13 mouse cellular contexts compared by ENCODE assay signal in the genomic region with DNA sequence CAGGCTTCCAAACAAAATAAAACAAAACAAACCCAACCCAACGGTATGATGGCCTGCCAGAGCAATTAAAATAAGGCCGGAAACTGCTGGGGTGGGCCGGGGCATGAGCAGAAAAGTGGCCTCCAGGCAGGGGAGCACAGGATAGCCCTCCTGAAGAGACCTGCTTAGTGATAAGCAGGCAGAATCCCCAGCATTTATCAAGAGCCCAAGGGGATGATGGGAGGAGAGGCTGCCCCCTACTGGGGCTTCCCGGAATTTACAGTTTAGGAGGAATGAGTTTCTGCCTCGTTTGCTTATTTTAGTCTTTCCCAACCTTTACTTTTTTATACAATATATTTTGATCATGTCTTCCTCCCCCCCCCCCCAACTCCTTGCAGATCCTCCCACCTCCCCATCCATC. TPM values are rescaled to one million over a fixed set of nuclear protein-coding genes. Genes with fewer than 3 reads are reported as not detected.
DNase-seq lines count a peak whose midpoint lies in the region; ATAC-seq and TF ChIP-seq lines count a peak whose summit lies in the region.
"Had no signal": no experiment of that assay in that cellular context is flagged by ENCODE, and none has a peak within 500 bp of the region (broad histone marks: within the 10 kb centered on the region; RNA-seq: fewer than 3 reads in every experiment).

No protein-coding gene starts in this region.

- H3K4me2 ChIP-seq in hindbrain, postnatal 0 days (ENCODE audit: low read depth, low read length): no peak overlapping the region
- H3K4me2 ChIP-seq in hindbrain, embryonic 11.5 days (replicated peaks; ENCODE audit: low read depth, low read length): no peak overlapping the region
- no peak overlapping the region for H3K4me2 ChIP-seq in midbrain, embryonic 11.5 days
- H3K4me2 ChIP-seq in midbrain, embryonic 14.5 days (ENCODE audit: low read length): no peak overlapping the region
- H3K4me2 ChIP-seq: heart, embryonic 12.5 days; hindbrain, embryonic 14.5 days had no signal

- H3K4me3 ChIP-seq in hindbrain, postnatal 0 days (ENCODE audit: low read length): no peak overlapping the region
- H3K4me3 ChIP-seq in hindbrain, embryonic 11.5 days (ENCODE audit: low read depth, low read length): no peak overlapping the region
- H3K4me3 ChIP-seq in midbrain, embryonic 11.5 days (ENCODE audit: low read depth, low read length): no peak overlapping the region
- H3K4me3 ChIP-seq in midbrain, embryonic 14.5 days (replicated peaks; ENCODE audit: low read depth, low read length): no peak overlapping the region
- H3K4me3 ChIP-seq in ES-E14 (ENCODE audit: insufficient read depth in 1 of 2, low read depth in 1 of 2, low read length in 2 of 2, poor library complexity in 1 of 2, severe bottlenecking in 1 of 2): no peak overlapping the region
- H3K4me3 ChIP-seq: heart, embryonic 12.5 days had no signal

- no peak overlapping the region for H3K27ac ChIP-seq in hindbrain, postnatal 0 days
- no peak overlapping the region for H3K27ac ChIP-seq in hindbrain, embryonic 11.5 days (ENCODE audit: low read depth, low read length)
- no peak overlapping the region for H3K27ac ChIP-seq in midbrain, embryonic 11.5 days (ENCODE audit: low read depth, low read length)
- no peak overlapping the region for H3K27ac ChIP-seq in midbrain, embryonic 14.5 days (replicated peaks; ENCODE audit: low read depth, low read length)
- no peak overlapping the region for H3K27ac ChIP-seq in ES-E14 (ENCODE audit: insufficient read depth, low read depth, low read length, poor library complexity, severe bottlenecking)
- H3K27ac ChIP-seq: hindbrain, embryonic 14.5 days had no signal

- H3K36me3 ChIP-seq in hindbrain, postnatal 0 days (ENCODE audit: insufficient read depth, low read length): no peaks in the 10 kb centered on the region
- no peaks in the 10 kb centered on the region for H3K36me3 ChIP-seq in hindbrain, embryonic 11.5 days (ENCODE audit: control insufficient read depth, insufficient read depth, low read length)
- no peaks in the 10 kb centered on the region for H3K36me3 ChIP-seq in midbrain, embryonic 11.5 days (ENCODE audit: control insufficient read depth, insufficient read depth, low read length)
- H3K36me3 ChIP-seq in midbrain, embryonic 14.5 days (ENCODE audit: control insufficient read depth, insufficient read depth, low read length): no peaks in the 10 kb centered on the region
- H3K36me3 ChIP-seq in ES-E14 (ENCODE audit: control insufficient read depth, insufficient read depth, low read length, poor library complexity, severe bottlenecking): no peaks in the 10 kb centered on the region
- H3K36me3 ChIP-seq: heart, embryonic 12.5 days had no signal

- ATAC-seq in hindbrain, postnatal 0 days: no peak
- ATAC-seq in hindbrain, embryonic 11.5 days (ENCODE audit: low FRiP score): no peak
- ATAC-seq in midbrain, embryonic 11.5 days (ENCODE audit: low FRiP score): no peak
- no peak for ATAC-seq in midbrain, embryonic 14.5 days (ENCODE audit: low FRiP score, low TSS enrichment)

- TF ChIP-seq CTCF in hindbrain, postnatal 0 days (IDR thresholded peaks at IDR 0.05; ENCODE audit: low read depth): peak; percentile 29; the same call in 1 of the 2 replicates

- no peaks in the 10 kb centered on the region for H3K4me1 ChIP-seq in hindbrain, postnatal 0 days (ENCODE audit: insufficient read depth, low read length)
- no peaks in the 10 kb centered on the region for H3K4me1 ChIP-seq in hindbrain, embryonic 11.5 days (replicated peaks; ENCODE audit: control insufficient read depth, insufficient read depth, low read length)
- H3K4me1 ChIP-seq in midbrain, embryonic 11.5 days (ENCODE audit: control insufficient read depth, insufficient read depth, low read length): no peaks in the 10 kb centered on the region
- H3K4me1 ChIP-seq in midbrain, embryonic 14.5 days (ENCODE audit: control insufficient read depth, insufficient read depth, low read length): 0 out of 2 replicates have a peak, but pooled peaks cover 3% of the 10 kb centered on the region
- peaks cover 0 to 4% of the 10 kb centered on the region in 2 experiments; a peak in 1 of 4 replicates for H3K4me1 ChIP-seq in ES-E14 (ENCODE audit: control insufficient read depth in 2 of 2, insufficient read depth in 2 of 2, low read length in 2 of 2, poor library complexity in 1 of 2)

- H3K27me3 ChIP-seq in hindbrain, postnatal 0 days (ENCODE audit: insufficient read depth, low read length): no peaks in the 10 kb centered on the region
- H3K27me3 ChIP-seq in hindbrain, embryonic 11.5 days (ENCODE audit: control insufficient read depth, insufficient read depth, low read length): no peaks in the 10 kb centered on the region
- no peaks in the 10 kb centered on the region for H3K27me3 ChIP-seq in midbrain, embryonic 11.5 days (ENCODE audit: control insufficient read depth, insufficient read depth, low read length)
- no peaks in the 10 kb centered on the region for H3K27me3 ChIP-seq in midbrain, embryonic 14.5 days (ENCODE audit: control insufficient read depth, insufficient read depth, low read length)

- H3K9me3 ChIP-seq in hindbrain, postnatal 0 days (ENCODE audit: low read length): no peaks in the 10 kb centered on the region
- H3K9me3 ChIP-seq in hindbrain, embryonic 11.5 days (ENCODE audit: control insufficient read depth, low read length): no peaks in the 10 kb centered on the region
- no peaks in the 10 kb centered on the region for H3K9me3 ChIP-seq in midbrain, embryonic 11.5 days (ENCODE audit: control insufficient read depth, low read length)
- no peaks in the 10 kb centered on the region for H3K9me3 ChIP-seq in midbrain, embryonic 14.5 days (ENCODE audit: control insufficient read depth, low read length)
- no peaks in the 10 kb centered on the region for H3K9me3 ChIP-seq in ES-E14 (ENCODE audit: control insufficient read depth, insufficient read depth, low read depth, low read length)

- 86% methylated on average over 5 of the region's 5 CpGs for WGBS in hindbrain, postnatal 0 days
- WGBS in hindbrain, embryonic 11.5 days: 86% methylated on average over 5 of the region's 5 CpGs
- 79% methylated on average over 5 of the region's 5 CpGs for WGBS in midbrain, embryonic 11.5 days
- WGBS in midbrain, embryonic 14.5 days: 84% methylated on average over 5 of the region's 5 CpGs

- DNase-seq in hindbrain, postnatal 0 days (ENCODE audit: low spot score): no peak
- no peak for DNase-seq in hindbrain, embryonic 11.5 days (ENCODE audit: low spot score)
- DNase-seq in midbrain, embryonic 11.5 days (ENCODE audit: low spot score, missing footprints): peak; percentile 53
- no peak for DNase-seq in midbrain, embryonic 14.5 days
- no peak for DNase-seq in ES-E14 (ENCODE audit: low read depth, low spot score)
- peak; percentile 29 for DNase-seq in naive thymus-derived CD4-positive, alpha-beta T cell, adult 2 months (ENCODE audit: low read depth)
- no peak for DNase-seq in cerebellum, adult 9-11 months
- no peak for DNase-seq in lung, adult 18-20 months
- DNase-seq: adrenal gland, postnatal 25 days; cerebellum, postnatal 36 days had no signal

- H3K9ac ChIP-seq in hindbrain, postnatal 0 days (replicated peaks; ENCODE audit: low read length): no peak overlapping the region
- H3K9ac ChIP-seq in hindbrain, embryonic 11.5 days (ENCODE audit: low read depth, low read length): no peak overlapping the region
- H3K9ac ChIP-seq in midbrain, embryonic 11.5 days (ENCODE audit: low read length): no peak overlapping the region
- H3K9ac ChIP-seq in midbrain, embryonic 14.5 days (replicated peaks; ENCODE audit: low read length): no peak overlapping the region
- no peak overlapping the region for H3K9ac ChIP-seq in ES-E14 (ENCODE audit: insufficient read depth, low read depth, low read length, poor library complexity, severe bottlenecking)
- H3K9ac ChIP-seq: heart, embryonic 12.5 days; hindbrain, embryonic 14.5 days had no signal

- in situ Hi-C loops in ES-E14 (cut with MboI; ENCODE audit: low sequenced_read_pairs in 2 of 2, unreplicated experiment in 2 of 2): no loop called here

TF ChIP-seq in ES-E14, 5 proteins besides CTCF, POLR2A, EP300 and RAD21:
- TF ChIP-seq ZC3H11A (IDR thresholded peaks at IDR 0.05; ENCODE audit: borderline replicate concordance, low read depth, low read length): no peak
- TF ChIP-seq MAFK (IDR thresholded peaks at IDR 0.05; ENCODE audit: insufficient read depth, low read depth, low read length): 0 out of 2 replicates have a peak, but pooled peaks have one; percentile 6

RNA-seq across cellular contexts. Expression of a gene that starts 37.3 kb away (rescaled TPM):
- total RNA-seq in hindbrain, postnatal 0 days (2014; rRNA removed): 13.4 and 16.7 TPM in 2 replicates
- polyA plus RNA-seq in hindbrain, postnatal 0 days (2015; fragmentation: Nextera tagmentation; extraction: Ambion mirVana): 6.8 and 11.1 TPM in 2 replicates
- polyA plus RNA-seq in hindbrain, embryonic 11.5 days (2014; fragmentation: Nextera tagmentation; extraction: Ambion mirVana): 0.36 TPM in 1 of 2 replicates, not detected in the other
- 0.26 and 0.82 TPM in 2 replicates for polyA plus RNA-seq in midbrain, embryonic 11.5 days (2014; fragmentation: Nextera tagmentation; extraction: Ambion mirVana)
- polyA plus RNA-seq in midbrain, embryonic 14.5 days (2014; fragmentation: Nextera tagmentation; extraction: Ambion mirVana): not detected in 2 replicates
- total RNA-seq in ES-E14 (2012; rRNA removed): 2.7 and 5.4 TPM in 2 replicates
- polyA plus RNA-seq: heart, embryonic 12.5 days; lung, embryonic 16.5 days had no signal

RNA-seq across cellular contexts. Expression of a gene that starts 59.4 kb away (rescaled TPM):
- 1,033 and 1,545 TPM in 2 replicates for total RNA-seq in hindbrain, postnatal 0 days (2014; rRNA removed)
- polyA plus RNA-seq in hindbrain, postnatal 0 days (2015; fragmentation: Nextera tagmentation; extraction: Ambion mirVana): 868 and 912 TPM in 2 replicates
- polyA plus RNA-seq in hindbrain, embryonic 11.5 days (2014; fragmentation: Nextera tagmentation; extraction: Ambion mirVana): 1,430 and 1,488 TPM in 2 replicates
- polyA plus RNA-seq in midbrain, embryonic 11.5 days (2014; fragmentation: Nextera tagmentation; extraction: Ambion mirVana): 1,378 and 1,482 TPM in 2 replicates
- 1,176 and 1,335 TPM in 2 replicates for polyA plus RNA-seq in midbrain, embryonic 14.5 days (2014; fragmentation: Nextera tagmentation; extraction: Ambion mirVana)
- total RNA-seq in ES-E14 (2012; rRNA removed): 2,665 and 2,882 TPM in 2 replicates

Comparison
In these comparisons a context has a peak if more than half of its experiments do, and no peak if none do; other contexts are left out.
1. DNase-seq: peak in midbrain, embryonic 11.5 days (single experiment) and naive thymus-derived CD4-positive, alpha-beta T cell, adult 2 months (single experiment); none in hindbrain, postnatal 0 days (single experiment), hindbrain, embryonic 11.5 days (single experiment), midbrain, embryonic 14.5 days (single experiment), ES-E14 (single experiment), cerebellum, adult 9-11 months (single experiment) and lung, adult 18-20 months (0 of 2).